Mouse (Mus musculus): ENCODE results near the gene Cd320.
"Not testable (repeated sequence)": the region's sequence is repeated elsewhere in the genome, so short reads cannot be mapped to it uniquely, and the experiment has no call there.

The Cd320 gene

GRCm38 (mm10) chr17:33824997-33825330 lies 17.9 kb upstream of the Cd320 start:
- DNase-seq (ENCODE audit: low read depth, low spot score): not testable (repeated sequence)

DNA sequence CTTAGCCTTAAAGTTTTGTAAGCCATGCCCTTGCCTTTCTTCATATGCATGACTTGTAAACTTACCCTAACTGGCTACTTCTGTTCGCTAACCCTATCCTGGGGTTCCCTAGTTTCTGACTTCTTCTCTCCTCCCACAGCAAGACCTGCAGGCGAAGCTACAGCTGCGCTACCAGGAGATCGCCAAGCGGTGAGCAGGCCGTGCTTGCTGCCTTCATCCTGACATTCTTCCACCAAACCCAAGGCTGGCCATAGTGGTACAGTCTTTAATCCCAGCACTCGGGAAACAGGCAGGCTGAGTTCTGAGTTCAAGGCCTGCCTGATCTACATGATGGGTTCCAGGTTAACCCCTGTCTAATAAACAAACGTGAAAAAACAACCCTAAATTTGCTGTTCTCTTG lies 17.4 kb upstream of the Cd320 start:
- DNase-seq (ENCODE audit: low read depth, low spot score): peak; percentile 31

- DNase-seq (ENCODE audit: low read depth, low spot score): peak; percentile 79
Measured at GRCm38 (mm10) chr17:33826850-33827249, 16.0 kb upstream of the Cd320 start.

DNA sequence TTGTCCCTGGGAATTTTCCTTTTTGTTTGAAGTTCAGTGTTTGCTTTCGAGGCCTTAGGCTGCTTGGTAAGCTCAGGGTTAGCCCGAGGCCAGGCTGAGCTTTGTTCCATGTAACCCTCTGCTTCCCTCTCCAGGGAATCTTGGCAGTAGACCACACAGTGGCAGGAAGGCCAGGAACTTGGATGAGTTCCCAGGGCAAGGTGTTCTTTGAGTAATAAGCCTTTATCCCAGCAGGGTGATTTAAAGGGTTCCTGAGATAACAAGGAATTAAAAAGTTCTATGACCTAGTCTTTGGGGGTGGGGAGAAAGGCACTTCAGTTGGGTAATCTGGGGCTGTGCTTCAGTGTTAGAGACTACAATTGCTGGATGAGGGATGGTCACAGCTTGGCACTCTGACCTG lies 14.0 kb upstream of the Cd320 start:
- DNase-seq (ENCODE audit: low read depth, low spot score): no peak

- no peak for DNase-seq (ENCODE audit: low read depth, low spot score)
Measured at GRCm38 (mm10) chr17:33829561-33829960, 13.3 kb upstream of the Cd320 start.

DNA sequence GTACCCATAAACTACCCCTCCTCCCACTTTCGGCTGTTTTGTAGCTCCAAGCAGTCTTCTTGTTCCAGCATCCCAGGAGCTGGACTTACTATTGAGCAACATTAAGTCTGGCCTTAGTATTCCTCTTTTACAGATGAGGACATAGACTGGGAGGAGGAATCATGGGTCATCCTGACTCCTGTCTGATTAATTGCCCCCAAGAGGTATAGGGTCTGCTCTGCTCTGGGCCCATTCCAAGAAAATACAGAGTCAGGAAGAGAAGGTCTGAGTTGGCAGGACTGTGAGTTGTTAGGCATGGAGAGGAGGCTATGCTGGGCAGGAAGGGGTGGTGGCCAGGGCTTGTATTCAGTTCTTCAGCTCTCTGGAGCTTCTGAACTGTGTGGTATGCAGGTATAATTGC lies 1.3 kb downstream of the Cd320 start:
- DNase-seq (ENCODE audit: low read depth, low spot score): no peak

DNA sequence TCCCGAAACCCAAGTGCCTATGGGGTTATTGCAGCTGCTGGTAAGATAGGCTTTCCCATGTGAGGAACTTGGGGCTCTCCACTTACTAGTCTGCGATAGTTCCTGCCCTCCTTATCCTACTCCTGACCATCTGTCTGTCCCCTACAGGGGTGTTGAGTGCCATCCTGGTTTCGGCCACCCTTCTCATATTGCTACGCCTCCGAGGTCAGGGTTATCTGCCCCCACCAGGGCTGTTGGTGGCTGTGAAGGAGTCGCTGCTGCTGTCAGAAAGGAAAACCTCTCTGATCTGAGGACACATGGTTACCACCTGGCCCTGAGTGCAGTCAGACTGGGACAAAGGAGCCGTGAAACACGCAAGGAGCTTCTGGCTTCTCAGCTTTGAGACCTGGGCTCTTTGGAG lies 5.2 kb downstream of the Cd320 start:
- no peak for DNase-seq (ENCODE audit: low read depth, low spot score)

DNA sequence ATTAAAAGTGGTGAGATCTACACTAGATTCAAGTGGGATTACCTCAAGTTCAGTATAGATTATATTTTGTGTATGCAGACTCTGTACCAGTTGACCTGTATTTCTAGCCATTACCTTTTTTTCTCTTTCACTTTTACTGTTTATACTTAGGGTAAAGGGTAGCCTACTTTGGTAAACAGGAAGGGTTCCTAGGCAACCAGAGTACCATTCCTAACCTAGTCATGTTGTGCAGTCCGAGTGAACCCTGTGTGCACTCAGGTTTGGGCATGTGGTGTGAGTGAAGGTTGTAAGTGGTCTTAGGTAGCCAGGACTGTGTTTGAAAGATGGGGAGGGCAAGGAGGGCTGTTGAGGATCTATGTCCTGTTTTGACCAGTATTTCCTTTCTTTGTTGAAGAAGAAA lies 8.4 kb downstream of the Cd320 start:
- no peak for DNase-seq (ENCODE audit: low read depth, low spot score)

DNA sequence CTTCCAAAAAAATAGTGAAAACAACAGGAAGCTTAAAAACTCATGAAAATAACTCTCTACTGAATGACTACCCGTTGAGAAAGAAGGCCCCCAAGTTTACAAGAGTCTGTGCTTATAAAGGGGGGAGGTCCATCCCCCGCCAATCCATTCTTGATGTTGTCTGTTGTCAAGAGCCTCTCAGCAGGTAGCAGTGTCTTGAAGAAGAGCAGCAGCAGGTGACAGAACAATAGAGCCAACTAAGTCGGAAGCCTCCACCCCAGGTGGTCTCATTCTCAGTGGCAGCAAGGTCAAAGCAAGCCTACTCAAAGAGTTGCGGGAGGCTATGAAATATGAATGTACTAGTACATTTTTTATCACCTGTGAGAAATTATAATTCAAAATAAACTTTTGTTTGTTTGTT lies 14.9 kb downstream of the Cd320 start:
- DNase-seq (ENCODE audit: low read depth, low spot score): peak; percentile 85

DNA sequence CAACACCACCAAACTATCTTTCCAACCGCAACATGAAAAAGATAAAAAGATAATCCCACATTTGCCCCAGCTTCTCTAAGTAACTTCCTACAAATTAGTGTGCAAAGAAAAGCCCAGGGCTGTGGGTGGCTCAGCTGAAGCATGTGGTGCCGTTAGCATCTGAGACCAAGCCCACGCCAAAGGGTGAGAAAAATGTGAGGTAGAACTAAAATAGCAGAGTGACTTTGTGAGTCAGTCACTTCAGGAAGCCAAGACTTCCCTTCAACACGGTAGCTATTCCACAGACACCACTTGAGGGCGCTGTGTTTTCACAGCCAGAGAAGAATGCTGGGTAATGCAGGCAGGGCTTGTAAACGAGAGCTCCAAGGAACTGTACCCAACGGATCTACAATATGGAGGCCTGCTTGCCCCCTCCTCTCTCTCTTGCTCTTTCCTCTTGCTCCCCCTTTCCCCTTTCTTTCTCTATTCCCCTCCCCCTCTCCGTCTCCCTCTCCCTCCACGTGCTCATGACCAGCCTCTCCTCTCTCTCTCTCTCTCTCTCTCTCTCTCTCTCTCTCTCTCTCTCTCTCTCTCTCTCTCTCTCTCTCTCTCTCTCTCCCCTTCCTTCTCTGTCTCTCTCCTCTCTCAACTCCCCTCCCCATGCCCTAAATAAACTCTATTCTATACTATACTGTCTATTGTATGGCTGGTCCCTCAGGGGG lies 22.6 kb downstream of the Cd320 start:
- peak; percentile 91 for DNase-seq (ENCODE audit: low read depth, low spot score)

GRCm38 (mm10) chr17:33873537-33873936 lies 30.6 kb downstream of the Cd320 start, which contains the start of gene Gm7029:
Gm7029 (plus strand) TSS chr17:33873837.
- not testable (repeated sequence) for DNase-seq (ENCODE audit: low read depth, low spot score)

- no peak for DNase-seq (ENCODE audit: low read depth, low spot score)
Measured at GRCm38 (mm10) chr17:33874411-33874810, 31.5 kb downstream of the Cd320 start.

- DNase-seq (ENCODE audit: low read depth, low spot score): peak; percentile 72
Measured at GRCm38 (mm10) chr17:33875797-33876196, 32.9 kb downstream of the Cd320 start.

DNA sequence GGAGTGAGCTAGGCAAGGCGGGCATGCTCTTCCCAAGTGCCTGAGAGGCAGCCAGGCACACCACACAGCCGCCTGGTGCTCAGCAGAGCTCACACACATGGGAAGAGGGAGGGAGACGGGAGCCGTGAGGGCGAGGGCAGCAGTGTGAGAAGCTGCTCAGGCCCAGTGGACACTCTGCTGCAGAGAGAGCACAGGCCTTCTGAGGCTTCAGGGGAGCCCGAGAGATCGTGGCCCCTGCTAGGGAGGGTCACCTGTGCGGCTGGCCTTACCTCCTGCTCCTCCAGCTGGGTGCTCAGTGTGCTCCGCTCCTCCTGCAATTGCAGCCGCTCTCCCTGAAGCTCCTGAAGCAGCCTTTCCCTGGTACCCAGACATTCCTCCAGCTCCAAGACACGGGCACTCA lies 41.4 kb downstream of the Cd320 start:
- not testable (repeated sequence) for DNase-seq (ENCODE audit: low read depth, low spot score)

DNA sequence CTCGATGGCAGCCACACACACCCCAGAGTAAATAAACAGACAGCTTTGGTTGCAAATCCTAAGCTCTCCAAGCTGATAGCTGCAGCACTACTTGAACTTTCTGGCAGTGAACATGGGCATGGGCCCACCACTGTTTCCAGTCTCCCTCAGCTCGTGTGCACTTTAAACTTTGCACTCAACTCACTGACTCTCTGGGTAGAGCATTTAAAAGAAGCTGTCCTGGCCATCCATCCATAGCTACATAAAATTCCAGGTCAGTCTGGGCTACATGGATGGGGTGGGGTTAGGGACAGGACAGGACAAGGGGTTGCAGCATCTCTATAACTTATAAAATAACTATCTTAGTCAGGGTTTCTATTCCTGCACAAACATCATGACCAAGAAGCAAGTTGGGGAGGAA lies 44.9 kb downstream of the Cd320 start:
- not testable (repeated sequence) for DNase-seq (ENCODE audit: low read depth, low spot score)

DNA sequence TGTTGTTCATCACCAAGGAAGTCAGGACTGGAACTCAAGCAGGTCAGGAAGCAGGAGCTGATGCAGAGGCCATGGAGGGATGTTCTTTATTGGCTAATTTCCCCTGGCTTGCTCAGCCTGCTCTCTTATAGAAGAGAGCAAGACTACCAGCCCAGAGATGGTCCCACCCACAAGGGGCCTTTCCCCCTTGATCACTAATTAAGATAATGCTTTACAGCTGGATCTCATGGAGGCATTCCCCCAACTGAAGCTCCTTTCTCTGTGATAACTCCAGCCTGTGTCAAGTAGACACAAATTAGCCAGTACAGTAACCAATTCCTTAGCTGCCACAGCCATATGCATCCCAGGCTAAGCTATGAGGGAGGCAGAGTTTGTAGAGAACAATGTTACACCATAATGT lies 45.3 kb downstream of the Cd320 start:
- not testable (repeated sequence) for DNase-seq (ENCODE audit: low read depth, low spot score)

DNA sequence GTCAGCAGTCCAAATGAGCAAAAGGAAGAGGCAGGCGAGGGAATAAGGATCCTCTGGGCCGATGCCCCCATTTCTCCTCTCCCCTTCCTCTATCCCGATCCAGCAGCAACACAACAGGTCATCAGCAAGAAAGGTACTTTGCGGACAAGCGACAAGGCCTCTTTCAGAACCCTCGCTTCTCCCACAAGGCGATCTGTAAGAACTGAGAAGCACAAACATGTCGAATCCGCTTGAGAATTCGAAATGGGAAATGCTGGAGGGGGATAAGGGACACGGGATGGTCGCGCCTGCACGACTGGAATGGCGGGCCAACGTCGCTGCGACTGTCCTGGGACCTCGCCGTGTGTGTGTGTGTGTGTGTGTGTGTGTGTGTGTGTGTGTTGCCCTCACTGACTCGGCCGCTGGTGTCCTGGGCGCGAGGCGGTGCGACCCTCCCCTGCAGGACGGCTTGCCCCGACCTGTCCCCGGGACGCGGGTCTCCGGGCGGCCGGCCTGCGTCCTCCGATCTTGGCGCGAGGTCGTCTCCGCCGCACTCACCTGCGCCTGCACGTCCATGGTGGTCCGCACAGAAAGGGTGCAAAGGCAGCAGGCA lies 47.1 kb downstream of the Cd320 start:
- DNase-seq (ENCODE audit: low read depth, low spot score): not testable (repeated sequence)

- DNase-seq (ENCODE audit: low read depth, low spot score): peak; percentile 100
Measured at GRCm38 (mm10) chr17:33890533-33891059, 47.7 kb downstream of the Cd320 start, which contains the start of gene Kifc1. Kifc1 (minus strand) TSS chr17:33890661.

- no peak for DNase-seq (ENCODE audit: low read depth, low spot score)
Measured at GRCm38 (mm10) chr17:33891357-33891756, 48.5 kb downstream of the Cd320 start.

DNA sequence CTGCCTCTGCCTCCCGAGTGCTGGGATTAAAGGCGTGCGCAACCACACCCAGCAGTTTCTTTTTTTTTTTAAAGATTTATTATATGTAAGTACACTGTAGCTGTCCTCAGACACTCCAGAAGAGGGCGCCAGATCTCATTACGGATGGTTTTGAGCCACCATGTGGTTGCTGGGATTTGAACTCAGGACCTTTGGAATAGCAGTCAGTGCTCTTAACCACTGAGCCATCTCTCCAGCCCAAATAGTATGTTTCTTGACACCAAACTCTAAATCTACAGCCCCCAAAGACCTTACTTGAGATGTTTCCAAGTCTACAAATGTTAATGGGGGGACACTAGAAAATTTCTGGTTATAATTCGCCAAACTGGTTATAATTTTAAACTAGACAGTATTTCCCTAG lies 49.0 kb downstream of the Cd320 start:
- DNase-seq (ENCODE audit: low read depth, low spot score): not testable (repeated sequence)

DNA sequence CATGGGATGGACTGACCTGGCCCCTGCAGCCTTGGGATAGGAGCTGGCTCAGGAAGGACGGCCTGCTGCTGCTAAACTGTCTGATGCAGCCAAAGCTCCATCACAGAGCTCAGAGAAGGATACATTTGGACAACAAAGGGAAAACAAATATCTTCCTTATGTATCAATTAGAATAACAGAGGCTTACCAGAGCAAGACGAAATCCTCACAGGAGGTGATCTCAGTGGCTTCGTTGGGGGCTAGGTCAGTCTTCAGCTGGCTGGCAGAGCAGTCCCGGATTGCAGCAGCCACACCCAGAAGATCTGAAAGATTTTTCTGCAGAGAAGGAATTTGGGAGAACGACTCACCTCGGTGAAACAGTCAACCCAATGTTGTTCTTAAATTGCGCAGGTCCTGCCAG lies 49.5 kb downstream of the Cd320 start:
- DNase-seq (ENCODE audit: low read depth, low spot score): peak; percentile 95

DNA sequence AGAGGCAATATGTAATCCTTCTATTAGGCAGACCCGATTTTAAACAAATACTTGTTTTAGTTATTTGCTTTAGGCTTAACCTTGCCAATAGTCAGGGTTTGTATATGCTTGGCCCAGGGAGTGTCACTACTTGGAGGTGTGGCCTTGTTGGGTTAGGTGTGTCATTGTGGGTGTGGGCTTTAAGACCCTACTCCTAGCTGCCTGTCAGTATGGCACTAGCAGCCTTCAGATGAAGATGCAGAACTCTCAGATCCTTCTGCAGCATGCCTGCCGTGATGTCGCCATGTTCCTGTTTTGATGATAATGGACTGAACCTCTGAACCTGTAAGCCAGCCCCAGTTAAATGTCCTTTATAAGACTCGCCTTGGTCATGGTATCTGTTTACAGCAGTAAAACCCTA lies 50.1 kb downstream of the Cd320 start:
- peak; percentile 77 for DNase-seq (ENCODE audit: low read depth, low spot score)

DNA sequence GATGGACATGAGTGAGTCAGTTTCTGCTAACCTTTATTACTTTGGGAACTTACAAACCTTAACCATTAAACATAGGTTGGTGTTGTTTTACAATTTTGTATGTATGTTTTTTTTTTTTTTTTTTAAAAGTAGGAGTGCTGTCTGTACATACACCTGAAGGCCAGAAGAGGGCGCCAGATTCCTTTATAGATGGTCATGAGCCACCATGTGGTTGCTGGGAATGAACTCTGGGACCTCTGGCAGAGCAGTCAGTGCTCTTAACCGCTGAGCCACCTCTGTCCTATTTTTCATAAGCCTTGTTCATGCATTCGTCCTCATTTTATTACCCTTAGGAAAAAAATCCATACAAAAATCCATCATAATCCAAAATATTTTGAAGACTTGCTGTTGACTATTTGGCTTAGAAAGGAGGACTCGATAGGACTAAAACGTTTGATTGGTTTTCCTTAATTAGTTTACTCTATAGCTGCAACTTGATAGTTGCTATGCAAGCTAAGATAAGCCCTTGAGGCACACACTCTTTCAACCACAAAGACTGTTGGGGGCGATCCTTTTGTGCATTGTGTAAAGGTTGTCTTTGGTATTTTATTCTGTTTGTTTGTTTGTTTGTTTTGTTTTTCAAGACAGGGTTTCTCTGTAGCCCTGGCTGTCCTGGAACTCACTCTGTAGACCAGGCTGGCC lies 54.4 kb downstream of the Cd320 start:
- DNase-seq (ENCODE audit: low read depth, low spot score): peak; percentile 87

Measured in ES-CJ7 (cell line).